Mouse (Mus musculus): Measurements from ENCODE around the gene Slc25a11. TPM values are rescaled to one million over a fixed set of nuclear protein-coding genes. Genes with fewer than 3 reads are reported as not detected.

Slc25a11 gene
- polyA plus RNA-seq, 1 experiment: 136 TPM

GRCm38 (mm10) chr11:70630129-70630528 is 17.1 kb downstream of the Slc25a11 start:
- Histone ChIP-seq H3K79me2 (ENCODE audit: control insufficient read depth, insufficient read depth) (no peaks in the 10 kb centered on the region), H3ac (ENCODE audit: control insufficient read depth, insufficient read length, low read depth) (no peak overlapping the region), H3K36me3 (ENCODE audit: control insufficient read depth, insufficient read depth) (no peaks in the 10 kb centered on the region), H3K27me3 (ENCODE audit: control insufficient read depth, insufficient read depth, insufficient read length) (no peaks in the 10 kb centered on the region), H3K79me3 (ENCODE audit: low read depth) (no peaks in the 10 kb centered on the region), H3K4me3 (ENCODE audit: insufficient read depth, poor library complexity, severe bottlenecking) (no peak overlapping the region)
- no peak for TF ChIP-seq MYOD1 (IDR thresholded peaks at IDR 0.05; ENCODE audit: control insufficient read depth, insufficient read length, low read depth)
- TF ChIP-seq CEBPB (IDR thresholded peaks at IDR 0.05; ENCODE audit: low read depth): no peak
- TF ChIP-seq CTCF (IDR thresholded peaks at IDR 0.05; ENCODE audit: control insufficient read depth, insufficient read depth, insufficient read length): no peak
- no peak for TF ChIP-seq MYOG (IDR thresholded peaks at IDR 0.05; ENCODE audit: control insufficient read depth, extremely low read depth, insufficient read length)
- no peak for TF ChIP-seq USF1 (IDR thresholded peaks at IDR 0.05; ENCODE audit: low read depth)
- TF ChIP-seq MAX (IDR thresholded peaks at IDR 0.05): no peak
- TF ChIP-seq FOSL1 (IDR thresholded peaks at IDR 0.05; ENCODE audit: insufficient read depth, low read length, poor library complexity, severe bottlenecking): no peak

- Histone ChIP-seq H3K36me3 (ENCODE audit: control insufficient read depth, insufficient read depth) (no peaks in the 10 kb centered on the region), H3K79me3 (ENCODE audit: low read depth) (no peaks in the 10 kb centered on the region), H3K79me2 (ENCODE audit: control insufficient read depth, insufficient read depth) (no peaks in the 10 kb centered on the region), H3K27me3 (ENCODE audit: control insufficient read depth, insufficient read depth, insufficient read length) (no peaks in the 10 kb centered on the region), H3K4me3 (ENCODE audit: insufficient read depth, poor library complexity, severe bottlenecking) (no peak overlapping the region), H3ac (ENCODE audit: control insufficient read depth, insufficient read length, low read depth) (no peak overlapping the region)
- peak; percentile 18 for TF ChIP-seq CTCF (IDR thresholded peaks at IDR 0.05; ENCODE audit: control insufficient read depth, insufficient read depth, insufficient read length)
- TF ChIP-seq USF1 (IDR thresholded peaks at IDR 0.05; ENCODE audit: low read depth): no peak
These were observed 17.7 kb downstream of the Slc25a11 start for GRCm38 (mm10) chr11:70629557-70629956.

- TF ChIP-seq CTCF (IDR thresholded peaks at IDR 0.05; ENCODE audit: control insufficient read depth, insufficient read depth, insufficient read length): no peak
- no peak for TF ChIP-seq MAX (IDR thresholded peaks at IDR 0.05)
- no peak for TF ChIP-seq MYOD1 (IDR thresholded peaks at IDR 0.05; ENCODE audit: control insufficient read depth, insufficient read length, low read depth)
- no peak for TF ChIP-seq FOSL1 (IDR thresholded peaks at IDR 0.05; ENCODE audit: insufficient read depth, low read length, poor library complexity, severe bottlenecking)
- TF ChIP-seq CEBPB (IDR thresholded peaks at IDR 0.05; ENCODE audit: low read depth): no peak
- no peak for TF ChIP-seq MYOG (IDR thresholded peaks at IDR 0.05; ENCODE audit: control insufficient read depth, extremely low read depth, insufficient read length)
- TF ChIP-seq USF1 (IDR thresholded peaks at IDR 0.05; ENCODE audit: low read depth): no peak
- Histone ChIP-seq H3ac (ENCODE audit: control insufficient read depth, insufficient read length, low read depth) (no peak overlapping the region), H3K36me3 (ENCODE audit: control insufficient read depth, insufficient read depth) (no peaks in the 10 kb centered on the region), H3K79me3 (ENCODE audit: low read depth) (no peaks in the 10 kb centered on the region), H3K4me3 (ENCODE audit: insufficient read depth, poor library complexity, severe bottlenecking) (no peak overlapping the region), H3K27me3 (ENCODE audit: control insufficient read depth, insufficient read depth, insufficient read length) (no peaks in the 10 kb centered on the region), H3K79me2 (ENCODE audit: control insufficient read depth, insufficient read depth) (no peaks in the 10 kb centered on the region)
These were observed 18.8 kb downstream of the Slc25a11 start for GRCm38 (mm10) chr11:70628431-70628830.

- H3K79me3 ChIP-seq (ENCODE audit: low read depth): no peaks in the 10 kb centered on the region
- TF ChIP-seq FOSL1 (IDR thresholded peaks at IDR 0.05; ENCODE audit: insufficient read depth, low read length, poor library complexity, severe bottlenecking): no peak
- no peak for TF ChIP-seq USF1 (IDR thresholded peaks at IDR 0.05; ENCODE audit: low read depth)
- no peak for TF ChIP-seq CEBPB (IDR thresholded peaks at IDR 0.05; ENCODE audit: low read depth)
- no peaks in the 10 kb centered on the region for H3K27me3 ChIP-seq (ENCODE audit: control insufficient read depth, insufficient read depth, insufficient read length)
- no peaks in the 10 kb centered on the region for H3K79me2 ChIP-seq (ENCODE audit: control insufficient read depth, insufficient read depth)
- no peaks in the 10 kb centered on the region for H3K36me3 ChIP-seq (ENCODE audit: control insufficient read depth, insufficient read depth)
- H3ac ChIP-seq (ENCODE audit: control insufficient read depth, insufficient read length, low read depth): no peak overlapping the region
- H3K4me3 ChIP-seq (ENCODE audit: insufficient read depth, poor library complexity, severe bottlenecking): no peak overlapping the region
These were observed 20.4 kb downstream of the Slc25a11 start for GRCm38 (mm10) chr11:70626877-70627276.

- no peak overlapping the region for H3ac ChIP-seq (ENCODE audit: control insufficient read depth, insufficient read length, low read depth)
- TF ChIP-seq CEBPB (IDR thresholded peaks at IDR 0.05; ENCODE audit: low read depth): no peak
- peak; percentile 87 for TF ChIP-seq MAX (IDR thresholded peaks at IDR 0.05)
- peak; percentile 21 for TF ChIP-seq CTCF (IDR thresholded peaks at IDR 0.05; ENCODE audit: control insufficient read depth, insufficient read depth, insufficient read length)
- TF ChIP-seq USF1 (IDR thresholded peaks at IDR 0.05; ENCODE audit: low read depth): no peak
- TF ChIP-seq MYOD1 (IDR thresholded peaks at IDR 0.05; ENCODE audit: control insufficient read depth, insufficient read length, low read depth): no peak
- no peak for TF ChIP-seq MYOG (IDR thresholded peaks at IDR 0.05; ENCODE audit: control insufficient read depth, extremely low read depth, insufficient read length)
- H3K4me3 ChIP-seq (ENCODE audit: insufficient read depth, poor library complexity, severe bottlenecking): no peak overlapping the region
- H3K79me3 ChIP-seq (ENCODE audit: low read depth): no peaks in the 10 kb centered on the region
- no peaks in the 10 kb centered on the region for H3K27me3 ChIP-seq (ENCODE audit: control insufficient read depth, insufficient read depth, insufficient read length)
- H3K79me2 ChIP-seq (ENCODE audit: control insufficient read depth, insufficient read depth): no peaks in the 10 kb centered on the region
- no peaks in the 10 kb centered on the region for H3K36me3 ChIP-seq (ENCODE audit: control insufficient read depth, insufficient read depth)
These were observed 21.8 kb downstream of the Slc25a11 start for GRCm38 (mm10) chr11:70625473-70625872.

GRCm38 (mm10) chr11:70623053-70623742 is 24.1 kb downstream of the Slc25a11 start:
- TF ChIP-seq USF1 (IDR thresholded peaks at IDR 0.05; ENCODE audit: low read depth): no peak
- no peak for TF ChIP-seq MYOD1 (IDR thresholded peaks at IDR 0.05; ENCODE audit: control insufficient read depth, insufficient read length, low read depth)
- TF ChIP-seq CEBPB (IDR thresholded peaks at IDR 0.05; ENCODE audit: low read depth): no peak
- no peak for TF ChIP-seq CTCF (IDR thresholded peaks at IDR 0.05; ENCODE audit: control insufficient read depth, insufficient read depth, insufficient read length)
- no peak for TF ChIP-seq MYOG (IDR thresholded peaks at IDR 0.05; ENCODE audit: control insufficient read depth, extremely low read depth, insufficient read length)
- TF ChIP-seq MAX (IDR thresholded peaks at IDR 0.05): no peak
- no peak for TF ChIP-seq FOSL1 (IDR thresholded peaks at IDR 0.05; ENCODE audit: insufficient read depth, low read length, poor library complexity, severe bottlenecking)

More at GRCm38 (mm10) chr11:70623053-70623742, 24.1 kb downstream of the Slc25a11 start:
- H3ac ChIP-seq (ENCODE audit: control insufficient read depth, insufficient read length, low read depth): no peak overlapping the region
- no peaks in the 10 kb centered on the region for H3K36me3 ChIP-seq (ENCODE audit: control insufficient read depth, insufficient read depth)
- H3K27me3 ChIP-seq (ENCODE audit: control insufficient read depth, insufficient read depth, insufficient read length): no peaks in the 10 kb centered on the region
- no peaks in the 10 kb centered on the region for H3K79me3 ChIP-seq (ENCODE audit: low read depth)
- no peaks in the 10 kb centered on the region for H3K79me2 ChIP-seq (ENCODE audit: control insufficient read depth, insufficient read depth)
- no peak overlapping the region for H3K4me3 ChIP-seq (ENCODE audit: insufficient read depth, poor library complexity, severe bottlenecking)
